Mouse (Mus musculus): ENCODE data around the gene Taf1d.
A peak's percentile ranks its signal among the peaks of the same experiment; 100 is the strongest.

- TF ChIP-seq UBTF (IDR thresholded peaks at IDR 0.05; ENCODE audit: low read depth, low read length): no peak
- TF ChIP-seq HCFC1 (IDR thresholded peaks at IDR 0.05; ENCODE audit: low read depth, low read length): peak; percentile 66
- peak; percentile 96 for TF ChIP-seq TCF12 (IDR thresholded peaks at IDR 0.05; ENCODE audit: low read depth, low read length)
- no peak for TF ChIP-seq EP300 (IDR thresholded peaks at IDR 0.05; ENCODE audit: low read length)
- TF ChIP-seq KAT2A (IDR thresholded peaks at IDR 0.05; ENCODE audit: insufficient replicate concordance, low read length): no peak
- no peak for TF ChIP-seq ZKSCAN1 (IDR thresholded peaks at IDR 0.05; ENCODE audit: borderline replicate concordance, low read depth, low read length)
- TF ChIP-seq MAX (IDR thresholded peaks at IDR 0.05; ENCODE audit: low read length): no peak
- TF ChIP-seq CTCF (conservative IDR thresholded peaks at IDR 0.05 in 1 of 2, IDR thresholded peaks at IDR 0.05 in 1 of 2; ENCODE audit: low read depth in 2 of 2, low read length in 2 of 2): no peak
- peak; percentile 98 for TF ChIP-seq CHD2 (IDR thresholded peaks at IDR 0.05; ENCODE audit: low read length)
- peak; percentile 100 for TF ChIP-seq POLR2A (IDR thresholded peaks at IDR 0.05; ENCODE audit: low read depth, low read length)
- TF ChIP-seq E2F4 (IDR thresholded peaks at IDR 0.05; ENCODE audit: insufficient replicate concordance, low read depth, low read length): no peak
- peak; percentile 96 for TF ChIP-seq POLR2AphosphoS2 (IDR thresholded peaks at IDR 0.05; ENCODE audit: low read depth, low read length)
- no peak for TF ChIP-seq MAZ (IDR thresholded peaks at IDR 0.05; ENCODE audit: low read depth, low read length)
These were observed at the start of gene Taf1d for GRCm38 (mm10) chr9:15305503-15306397.

All from CH12.LX (cell line).